Mouse (Mus musculus) spleen, postnatal 36 days (tissue): ENCODE data around the gene Astn2.
"Not testable (repeated sequence)": the region's sequence is repeated elsewhere in the genome, so short reads cannot be mapped to it uniquely, and the experiment has no call there.

ENCODE experiments used
- DNase-seq, 2 experiments: peaks; one replicate each; pipeline ENCODE4 v3.0.0; 2022; ENCODE audit warnings: low spot score in 2 of 2, mixed read lengths in 1 of 2

The Astn2 gene

GRCm38 (mm10) chr4:65758875-65759201, 645.6 kb downstream of the Astn2 start:
- no peak for DNase-seq

- DNase-seq, result no peak
These were observed 646.1 kb downstream of the Astn2 start for GRCm38 (mm10) chr4:65758174-65758874.

- DNase-seq, result no peak
These were observed 651.5 kb downstream of the Astn2 start for GRCm38 (mm10) chr4:65752941-65753340.

GRCm38 (mm10) chr4:65744788-65745187, 659.6 kb downstream of the Astn2 start:
- no peak for DNase-seq

GRCm38 (mm10) chr4:65744088-65744610, 660.3 kb downstream of the Astn2 start:
- DNase-seq, result no peak

GRCm38 (mm10) chr4:65743160-65743691, 661.2 kb downstream of the Astn2 start:
- DNase-seq, result no peak

GRCm38 (mm10) chr4:65724414-65724813, 680.0 kb downstream of the Astn2 start:
- no peak for DNase-seq

- no peak for DNase-seq
These were observed 684.8 kb downstream of the Astn2 start for GRCm38 (mm10) chr4:65719610-65720009.

- no peak for DNase-seq
These were observed 686.5 kb downstream of the Astn2 start for GRCm38 (mm10) chr4:65717899-65718298.

- DNase-seq, result no peak
These were observed 688.3 kb downstream of the Astn2 start for GRCm38 (mm10) chr4:65716086-65716485.

- no peak for DNase-seq
These were observed 692.7 kb downstream of the Astn2 start for GRCm38 (mm10) chr4:65711678-65712077.

- DNase-seq, result no peak
These were observed 693.8 kb downstream of the Astn2 start for GRCm38 (mm10) chr4:65710623-65711022.

- no peak for DNase-seq
These were observed 702.6 kb downstream of the Astn2 start for GRCm38 (mm10) chr4:65701848-65702247.

GRCm38 (mm10) chr4:65699743-65700361, 704.6 kb downstream of the Astn2 start:
- no peak for DNase-seq

GRCm38 (mm10) chr4:65695241-65695640, 709.2 kb downstream of the Astn2 start:
- no peak for DNase-seq

- DNase-seq, result no peak
These were observed 710.4 kb downstream of the Astn2 start for GRCm38 (mm10) chr4:65694011-65694410.

- no peak for DNase-seq
These were observed 717.2 kb downstream of the Astn2 start for GRCm38 (mm10) chr4:65687006-65687723.

- DNase-seq, result no peak
These were observed 718.0 kb downstream of the Astn2 start for GRCm38 (mm10) chr4:65686258-65687005.

- no peak for DNase-seq
These were observed 720.0 kb downstream of the Astn2 start for GRCm38 (mm10) chr4:65684401-65684800.

GRCm38 (mm10) chr4:65679786-65680185, 724.6 kb downstream of the Astn2 start:
- DNase-seq, result not testable (repeated sequence)

GRCm38 (mm10) chr4:65678929-65679328, 725.5 kb downstream of the Astn2 start:
- no peak for DNase-seq

GRCm38 (mm10) chr4:65678495-65678894, 725.9 kb downstream of the Astn2 start:
- no peak for DNase-seq
